Mouse (Mus musculus): ENCODE results near the gene R3hdm2. TPM values are rescaled to one million over a fixed set of nuclear protein-coding genes. Genes with fewer than 3 reads are reported as not detected.
A peak's percentile ranks its signal among the peaks of the same experiment; 100 is the strongest.

R3hdm2 gene
- polyA plus RNA-seq, 1 experiment from 2014 or later: 33.3 TPM

- Histone ChIP-seq H3K27ac (no peak overlapping the region), H3K4me1 (peaks cover 4% of the 10 kb centered on the region; the same call in 1 of the 2 replicates), H3K9me3 (no peaks in the 10 kb centered on the region), H3K27me3 (ENCODE audit: insufficient read depth, poor library complexity, severe bottlenecking) (no peaks in the 10 kb centered on the region), H3K36me3 (no peaks in the 10 kb centered on the region), H3K4me3 (no peak overlapping the region)
- 83% methylated on average over 2 of the region's 2 CpGs for WGBS
- DNase-seq (ENCODE audit: low spot score): no peak
These were observed 11.9 kb upstream of the R3hdm2 start for GRCm38 (mm10) chr10:127368273-127368672.

GRCm38 (mm10) chr10:127369834-127370820 lies 10.0 kb upstream of the R3hdm2 start, which contains the start of gene Inhbc:
Gene Inhbc, minus strand, starts transcription at chr10:127370431.
- Histone ChIP-seq H3K4me3 (no peak within 1 kb of the TSS), H3K9me3 (no peaks in the 10 kb centered on the region), H3K27ac (no peak within 1 kb of the TSS), H3K36me3 (no peaks in the 10 kb centered on the region), H3K27me3 (ENCODE audit: insufficient read depth, poor library complexity, severe bottlenecking) (no peaks in the 10 kb centered on the region), H3K4me1 (peaks cover 4% of the 10 kb centered on the region; the same call in 1 of the 2 replicates)
- 67% methylated on average over 22 of the region's 22 CpGs for WGBS
- no peak for DNase-seq (ENCODE audit: low spot score)

- Histone ChIP-seq H3K9me3 (no peaks in the 10 kb centered on the region), H3K27ac (no peak overlapping the region), H3K27me3 (ENCODE audit: insufficient read depth, poor library complexity, severe bottlenecking) (no peaks in the 10 kb centered on the region), H3K4me3 (no peak overlapping the region), H3K4me1 (peaks cover 4% of the 10 kb centered on the region; the same call in 1 of the 2 replicates), H3K36me3 (no peaks in the 10 kb centered on the region)
- no peak for DNase-seq (ENCODE audit: low spot score)
- 76% methylated on average over 2 of the region's 2 CpGs for WGBS
These were observed 9.1 kb upstream of the R3hdm2 start for GRCm38 (mm10) chr10:127371023-127371422.

GRCm38 (mm10) chr10:127377700-127378099 lies 2.4 kb upstream of the R3hdm2 start:
- Histone ChIP-seq H3K36me3 (no peaks in the 10 kb centered on the region), H3K4me3 (no peak overlapping the region), H3K9me3 (no peaks in the 10 kb centered on the region), H3K27me3 (ENCODE audit: insufficient read depth, poor library complexity, severe bottlenecking) (no peaks in the 10 kb centered on the region), H3K4me1 (peaks cover 14% of the 10 kb centered on the region), H3K27ac (no peak overlapping the region)
- no peak for DNase-seq (ENCODE audit: low spot score)
- WGBS: 72% methylated on average over 3 of the region's 3 CpGs

- H3K4me1 ChIP-seq: peaks cover 21% of the 10 kb centered on the region
- H3K27ac ChIP-seq: peak overlapping the region; percentile 97; the same call in 1 of the 2 replicates
- H3K27me3 ChIP-seq (ENCODE audit: insufficient read depth, poor library complexity, severe bottlenecking): no peaks in the 10 kb centered on the region
- no peaks in the 10 kb centered on the region for H3K36me3 ChIP-seq
- WGBS: 81% methylated on average over 8 of the region's 8 CpGs
- H3K9me3 ChIP-seq: no peaks in the 10 kb centered on the region
- H3K4me3 ChIP-seq: peak overlapping the region; percentile 67
- DNase-seq (ENCODE audit: low spot score): no peak
These were observed 473 bp upstream of the R3hdm2 start for GRCm38 (mm10) chr10:127379654-127380053.

GRCm38 (mm10) chr10:127380767-127381742 lies 928 bp downstream of the R3hdm2 start:
- H3K36me3 ChIP-seq: no peaks in the 10 kb centered on the region
- H3K27ac ChIP-seq: peak overlapping the region; percentile 97
- H3K4me1 ChIP-seq: peaks cover 23% of the 10 kb centered on the region
- H3K27me3 ChIP-seq (ENCODE audit: insufficient read depth, poor library complexity, severe bottlenecking): no peaks in the 10 kb centered on the region
- no peaks in the 10 kb centered on the region for H3K9me3 ChIP-seq
- peak; percentile 87 for DNase-seq (ENCODE audit: low spot score)
- H3K4me3 ChIP-seq: peak overlapping the region; percentile 67
- WGBS: 4% methylated on average over 79 of the region's 79 CpGs

GRCm38 (mm10) chr10:127381743-127382134 lies 1.6 kb downstream of the R3hdm2 start:
- peaks cover 23% of the 10 kb centered on the region for H3K4me1 ChIP-seq
- no peaks in the 10 kb centered on the region for H3K27me3 ChIP-seq (ENCODE audit: insufficient read depth, poor library complexity, severe bottlenecking)
- no peaks in the 10 kb centered on the region for H3K36me3 ChIP-seq
- no peak for DNase-seq (ENCODE audit: low spot score)
- H3K9me3 ChIP-seq: no peaks in the 10 kb centered on the region
- 51% methylated on average over 2 of the region's 2 CpGs for WGBS
- peak overlapping the region; percentile 67 for H3K4me3 ChIP-seq
- peak overlapping the region; percentile 97 for H3K27ac ChIP-seq

- Histone ChIP-seq H3K9me3 (no peaks in the 10 kb centered on the region), H3K27ac (no peak overlapping the region), H3K27me3 (ENCODE audit: insufficient read depth, poor library complexity, severe bottlenecking) (no peaks in the 10 kb centered on the region), H3K36me3 (peaks cover 49% of the 10 kb centered on the region), H3K4me3 (no peak overlapping the region), H3K4me1 (no peaks in the 10 kb centered on the region)
- DNase-seq (ENCODE audit: low spot score): no peak
- WGBS: 83% methylated on average over 6 of the region's 6 CpGs
These were observed 11.6 kb downstream of the R3hdm2 start for GRCm38 (mm10) chr10:127391774-127392173.

- 91% methylated on average over 3 of the region's 3 CpGs for WGBS
These were observed 24.6 kb downstream of the R3hdm2 start for GRCm38 (mm10) chr10:127404701-127405100.

GRCm38 (mm10) chr10:127407391-127407790 lies 27.3 kb downstream of the R3hdm2 start:
- H3K4me1 ChIP-seq: peaks cover 24% of the 10 kb centered on the region
- no peak overlapping the region for H3K27ac ChIP-seq
- 61% methylated on average over 4 of the region's 4 CpGs for WGBS
- no peak overlapping the region for H3K4me3 ChIP-seq
- peaks cover 6% of the 10 kb centered on the region; the same call in 1 of the 2 replicates for H3K36me3 ChIP-seq
- no peaks in the 10 kb centered on the region for H3K27me3 ChIP-seq (ENCODE audit: insufficient read depth, poor library complexity, severe bottlenecking)
- no peaks in the 10 kb centered on the region for H3K9me3 ChIP-seq
- DNase-seq (ENCODE audit: low spot score): no peak

More at GRCm38 (mm10) chr10:127404701-127405100, 24.6 kb downstream of the R3hdm2 start:
- no peak for DNase-seq (ENCODE audit: low spot score)
- H3K36me3 ChIP-seq: peaks cover 29% of the 10 kb centered on the region
- no peaks in the 10 kb centered on the region for H3K9me3 ChIP-seq
- no peaks in the 10 kb centered on the region for H3K27me3 ChIP-seq (ENCODE audit: insufficient read depth, poor library complexity, severe bottlenecking)
- no peaks in the 10 kb centered on the region for H3K4me1 ChIP-seq
- H3K27ac ChIP-seq: no peak overlapping the region
- no peak overlapping the region for H3K4me3 ChIP-seq

GRCm38 (mm10) chr10:127412101-127412500 lies 32.0 kb downstream of the R3hdm2 start:
- Histone ChIP-seq H3K4me3 (no peak overlapping the region), H3K4me1 (peaks cover 29% of the 10 kb centered on the region), H3K27me3 (ENCODE audit: insufficient read depth, poor library complexity, severe bottlenecking) (no peaks in the 10 kb centered on the region), H3K27ac (peak overlapping the region; percentile 70; the same call in 1 of the 2 replicates), H3K9me3 (no peaks in the 10 kb centered on the region), H3K36me3 (peaks cover 7% of the 10 kb centered on the region; the same call in 1 of the 2 replicates)
- DNase-seq (ENCODE audit: low spot score): no peak
- WGBS: 34% methylated on average over 5 of the region's 5 CpGs

GRCm38 (mm10) chr10:127412776-127413175 lies 32.6 kb downstream of the R3hdm2 start:
- Histone ChIP-seq H3K27me3 (ENCODE audit: insufficient read depth, poor library complexity, severe bottlenecking) (no peaks in the 10 kb centered on the region), H3K27ac (no peak overlapping the region), H3K36me3 (peaks cover 7% of the 10 kb centered on the region; the same call in 1 of the 2 replicates), H3K9me3 (no peaks in the 10 kb centered on the region), H3K4me3 (no peak overlapping the region), H3K4me1 (peaks cover 29% of the 10 kb centered on the region)
- DNase-seq (ENCODE audit: low spot score): no peak
- 77% methylated on average over 2 of the region's 2 CpGs for WGBS

Data from heart, embryonic 10.5 days (tissue).